Mouse (Mus musculus): ENCODE data around the gene Rad9a.

DNA sequence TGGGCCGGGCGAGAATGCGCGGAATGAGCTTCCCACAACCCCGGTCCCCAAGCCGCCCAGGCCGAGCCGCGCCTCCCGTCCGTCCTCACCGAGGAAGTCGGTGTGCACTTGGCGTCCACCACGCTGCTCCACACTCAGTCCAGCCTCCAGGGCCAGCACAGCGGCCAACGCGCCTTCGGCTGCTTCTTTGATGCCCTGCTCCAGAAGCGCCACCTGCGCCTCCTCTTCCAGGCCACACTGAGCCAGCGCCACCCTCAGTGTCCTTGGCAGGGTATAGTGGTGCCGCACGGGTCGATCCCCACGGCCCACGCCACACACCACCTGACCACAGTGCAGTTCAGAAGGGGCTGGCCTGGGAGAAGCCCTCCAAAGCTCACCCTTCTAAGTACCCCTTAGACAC, 31.7 kb downstream of the Rad9a start:
- TF ChIP-seq CTCF (IDR thresholded peaks at IDR 0.05; ENCODE audit: borderline replicate concordance, insufficient read depth, low read depth, low read length) (no peak), POLR2A (IDR thresholded peaks at IDR 0.05; ENCODE audit: borderline replicate concordance, insufficient read depth, low read length) (no peak)

All from cerebellum, adult 2 months (tissue).